Mouse (Mus musculus) kidney, embryonic 16.5 days (tissue): ENCODE results near the gene Ndufa10. TPM values are rescaled to one million over a fixed set of nuclear protein-coding genes. Genes with fewer than 3 reads are reported as not detected.

ENCODE experiments used
- ATAC-seq: fragments of 200-750 bp; cut with Nextera tagmentation; 2 replicates; pipeline ENCODE4 v1.8.0; 2017; ENCODE audit warnings: moderate TSS enrichment; ENCODE audit not compliant: low FRiP score, low TSS enrichment
- H3K27ac ChIP-seq: fragments of 300-500 bp; sonication (generic); 2 replicates; pipeline ENCODE4 v1.5.1; 2014; ENCODE audit warnings: low read length
- H3K27me3 ChIP-seq: fragments of 300-500 bp; sonication (generic); 2 replicates; pipeline ENCODE4 v1.6.1; 2014; ENCODE audit warnings: low read length, control low read depth, mixed read lengths; ENCODE audit not compliant: insufficient read depth
- H3K36me3 ChIP-seq: fragments of 300-500 bp; sonication (generic); 2 replicates; pipeline ENCODE4 v1.6.1; 2014; ENCODE audit warnings: low read length, control low read depth, mixed read lengths; ENCODE audit not compliant: insufficient read depth
- H3K4me1 ChIP-seq: fragments of 300-500 bp; sonication (generic); 2 replicates; pipeline ENCODE4 v1.6.1; 2014; ENCODE audit warnings: low read length, control low read depth, mixed read lengths; ENCODE audit not compliant: insufficient read depth
- H3K4me2 ChIP-seq: fragments of 300-500 bp; sonication (generic); replicated peaks from 2 replicates; pipeline ENCODE4 v1.6.1; 2014; ENCODE audit warnings: low read depth, low read length
- H3K4me3 ChIP-seq: fragments of 300-500 bp; sonication (generic); 2 replicates; pipeline ENCODE4 v1.5.1; 2014; ENCODE audit warnings: mild to moderate bottlenecking, low read length
- H3K9ac ChIP-seq: fragments of 300-500 bp; sonication (generic); replicated peaks from 2 replicates; pipeline ENCODE4 v1.6.1; 2014; ENCODE audit warnings: low read length
- H3K9me3 ChIP-seq: fragments of 300-500 bp; sonication (generic); 2 replicates; pipeline ENCODE4 v1.6.1; 2016; ENCODE audit warnings: low read length, control low read depth
- WGBS: fragments of 180-500 bp; shearing (Covaris S2); extraction: QIAGEN DNeasy Blood & Tissue Kit; methylation state at CpG from one replicate; pipeline ENCODE4 v1.1.7; 2014; 5-methylcytosine and 5-hydroxymethylcytosine counted together
- microRNA-seq: library from miRNA; unstranded; fragments of <30 nt; microRNA quantifications from one replicate; pipeline ENCODE4, GENCODE M21; 2016
- polyA plus RNA-seq: library from polyadenylated mRNA; unstranded; fragments of >200 nt; fragmentation: Nextera tagmentation; extraction: Ambion mirVana; gene quantifications from 2 replicates; pipeline ENCODE4 v1.2.1, GENCODE M21; 2015

The Ndufa10 gene
- polyA plus RNA-seq, 1 experiment from 2014 or later = 378 TPM

- Histone ChIP-seq H3K4me1 (no peaks in the 10 kb centered on the region), H3K4me2 (no peak overlapping the region), H3K27ac (no peak overlapping the region), H3K9me3 (no peaks in the 10 kb centered on the region), H3K4me3 (no peak overlapping the region), H3K9ac (no peak overlapping the region), H3K27me3 (no peaks in the 10 kb centered on the region), H3K36me3 (no peaks in the 10 kb centered on the region)
- 86% methylated on average over 6 of the region's 6 CpGs for whole genome bisulfite sequencing
- ATAC-seq = no peak
Measured at GRCm38 (mm10) chr1:92393166-92393565, 80.5 kb downstream of the Ndufa10 start.

Small RNAs within 50 kb of the gene (microRNA-seq; reads per million reads assigned to microRNA genes)
- 1.3 reads per million for gene Mir6900

Other genes starting within 250 kb of the Ndufa10 start
- not detected in 2 replicates for gene Olfr1416, start 11.3 kb upstream of the Ndufa10 start, polyA plus RNA-seq
- gene Olfr1415, start 22.2 kb upstream of the Ndufa10 start, polyA plus RNA-seq = not detected in 2 replicates
- not detected in 2 replicates for gene Olfr1414, start 44.8 kb upstream of the Ndufa10 start, polyA plus RNA-seq
- gene Olfr1413, start 97.5 kb upstream of the Ndufa10 start, polyA plus RNA-seq = not detected in 2 replicates
- gene Olfr1412, start 111.9 kb upstream of the Ndufa10 start, polyA plus RNA-seq = not detected in 2 replicates
- gene Olfr1411, start 120.6 kb upstream of the Ndufa10 start, polyA plus RNA-seq = not detected in 2 replicates
- not detected in 2 replicates for gene Olfr1410, start 131.9 kb upstream of the Ndufa10 start, polyA plus RNA-seq
- gene Olfr12, start 143.9 kb upstream of the Ndufa10 start, polyA plus RNA-seq = not detected in 2 replicates
- 369 and 396 TPM in 2 replicates for gene Cops9, start 168.1 kb upstream of the Ndufa10 start, polyA plus RNA-seq
- 0.64 and 0.72 TPM in 2 replicates for gene Otos, start 175.0 kb upstream of the Ndufa10 start, polyA plus RNA-seq